Mouse (Mus musculus): ENCODE results near the gene Kcnq1.

Kcnq1 gene

GRCm38 (mm10) chr7:143106062-143106461, at the start of gene Kcnq1:
TSS of gene Kcnq1 (plus strand) at chr7:143106362.
- no peak for DNase-seq (ENCODE audit: low spot score)

GRCm38 (mm10) chr7:143057023-143057422, 49.1 kb upstream of the Kcnq1 start:
- DNase-seq (ENCODE audit: low spot score) = no peak

- DNase-seq (ENCODE audit: low spot score) = no peak
These were observed 48.4 kb upstream of the Kcnq1 start for GRCm38 (mm10) chr7:143057667-143058220.

GRCm38 (mm10) chr7:143058221-143058697, 47.9 kb upstream of the Kcnq1 start:
- no peak for DNase-seq (ENCODE audit: low spot score)

- no peak for DNase-seq (ENCODE audit: low spot score)
These were observed 46.8 kb upstream of the Kcnq1 start for GRCm38 (mm10) chr7:143059202-143059870.

GRCm38 (mm10) chr7:143062704-143063103, 43.5 kb upstream of the Kcnq1 start:
- DNase-seq (ENCODE audit: low spot score) = no peak

- DNase-seq (ENCODE audit: low spot score) = no peak
These were observed 41.9 kb upstream of the Kcnq1 start for GRCm38 (mm10) chr7:143064226-143064625.

GRCm38 (mm10) chr7:143065692-143066091, 40.5 kb upstream of the Kcnq1 start:
- DNase-seq (ENCODE audit: low spot score) = no peak

GRCm38 (mm10) chr7:143067469-143067868, 38.7 kb upstream of the Kcnq1 start:
- no peak for DNase-seq (ENCODE audit: low spot score)

- no peak for DNase-seq (ENCODE audit: low spot score)
These were observed 38.3 kb upstream of the Kcnq1 start for GRCm38 (mm10) chr7:143067897-143068296.

- DNase-seq (ENCODE audit: low spot score) = no peak
These were observed 37.8 kb upstream of the Kcnq1 start for GRCm38 (mm10) chr7:143068316-143068881.

GRCm38 (mm10) chr7:143068882-143069591, 37.1 kb upstream of the Kcnq1 start, which contains the start of gene Tssc4:
TSS of gene Tssc4 (plus strand) at chr7:143069249.
- DNase-seq (ENCODE audit: low spot score) = peak; percentile 98

GRCm38 (mm10) chr7:143069751-143070400, 36.3 kb upstream of the Kcnq1 start:
- DNase-seq (ENCODE audit: low spot score) = no peak

- DNase-seq (ENCODE audit: low spot score) = no peak
These were observed 35.6 kb upstream of the Kcnq1 start for GRCm38 (mm10) chr7:143070506-143071070.

- DNase-seq (ENCODE audit: low spot score) = no peak
These were observed 33.6 kb upstream of the Kcnq1 start for GRCm38 (mm10) chr7:143072605-143073004.

GRCm38 (mm10) chr7:143073086-143073485, 33.1 kb upstream of the Kcnq1 start:
- DNase-seq (ENCODE audit: low spot score) = no peak

- no peak for DNase-seq (ENCODE audit: low spot score)
These were observed 30.8 kb upstream of the Kcnq1 start for GRCm38 (mm10) chr7:143075394-143075793.

- DNase-seq (ENCODE audit: low spot score) = no peak
These were observed 28.8 kb upstream of the Kcnq1 start for GRCm38 (mm10) chr7:143077351-143077750.

- DNase-seq (ENCODE audit: low spot score) = no peak
These were observed 24.1 kb upstream of the Kcnq1 start for GRCm38 (mm10) chr7:143082024-143082423.

GRCm38 (mm10) chr7:143083708-143084107, 22.5 kb upstream of the Kcnq1 start:
- no peak for DNase-seq (ENCODE audit: low spot score)

- DNase-seq (ENCODE audit: low spot score) = no peak
These were observed 19.8 kb upstream of the Kcnq1 start for GRCm38 (mm10) chr7:143086366-143086765.

GRCm38 (mm10) chr7:143087070-143087579, 19.0 kb upstream of the Kcnq1 start:
- DNase-seq (ENCODE audit: low spot score) = no peak

Data from layer of hippocampus, adult 9-10 months (tissue).